Mouse (Mus musculus) liver (tissue): ENCODE data around the gene Loxl3.

Source experiments
- DNase-seq: peaks from one replicate; pipeline ENCODE4 v3.0.0-alpha.2; 2020; ENCODE audit warnings: mixed read lengths

Loxl3 gene

DNA sequence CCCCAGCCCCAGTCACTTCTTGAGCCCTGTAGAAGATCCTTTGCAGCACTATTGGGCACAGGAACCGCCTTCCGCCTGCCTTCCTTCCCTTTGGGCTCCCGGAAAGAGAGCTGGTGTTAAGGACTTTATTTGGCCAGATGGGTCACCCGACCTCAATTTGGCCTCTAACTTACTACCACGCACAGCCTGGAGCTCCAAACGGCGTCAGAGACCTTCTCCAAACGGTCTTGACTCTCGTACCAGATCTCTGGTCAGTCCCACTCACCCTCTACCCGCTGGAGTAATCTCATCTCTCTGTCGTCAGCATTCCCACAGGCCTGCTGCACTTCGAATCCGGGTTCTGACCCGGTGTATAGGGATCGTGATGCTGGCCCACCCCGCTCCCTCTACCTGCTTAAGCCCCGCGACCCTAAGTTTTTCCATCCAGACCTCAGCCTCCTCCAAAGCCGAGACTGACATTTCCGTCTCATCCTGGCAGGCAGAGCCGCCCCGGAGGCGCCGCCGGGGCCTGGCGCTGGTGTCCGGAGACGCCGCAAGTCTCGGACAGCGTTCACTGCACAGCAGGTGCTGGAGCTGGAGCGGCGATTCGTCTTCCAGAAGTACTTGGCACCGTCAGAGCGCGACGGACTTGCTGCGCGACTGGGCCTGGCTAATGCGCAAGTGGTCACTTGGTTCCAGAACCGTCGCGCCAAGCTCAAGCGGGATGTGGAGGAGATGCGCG, 53.4 kb downstream of the Loxl3 start:
- DNase-seq: no peak

DNA sequence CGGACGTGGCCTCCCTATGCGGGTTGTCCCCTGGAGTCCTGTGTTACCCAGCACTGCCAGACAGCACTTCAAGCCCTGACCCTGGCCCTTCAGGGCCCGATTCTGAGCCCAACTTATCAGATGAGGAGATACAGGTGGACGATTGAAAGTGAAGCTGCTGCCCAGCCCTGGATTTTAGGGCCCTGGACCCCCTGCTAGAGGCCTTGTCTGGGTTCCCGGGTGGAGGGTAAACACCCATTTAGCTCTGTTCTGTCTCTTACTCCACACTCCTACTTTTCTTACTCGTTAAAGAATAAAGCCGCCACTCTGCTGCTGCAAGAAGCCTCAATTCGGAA, 53.9 kb downstream of the Loxl3 start:
- no peak for DNase-seq

DNA sequence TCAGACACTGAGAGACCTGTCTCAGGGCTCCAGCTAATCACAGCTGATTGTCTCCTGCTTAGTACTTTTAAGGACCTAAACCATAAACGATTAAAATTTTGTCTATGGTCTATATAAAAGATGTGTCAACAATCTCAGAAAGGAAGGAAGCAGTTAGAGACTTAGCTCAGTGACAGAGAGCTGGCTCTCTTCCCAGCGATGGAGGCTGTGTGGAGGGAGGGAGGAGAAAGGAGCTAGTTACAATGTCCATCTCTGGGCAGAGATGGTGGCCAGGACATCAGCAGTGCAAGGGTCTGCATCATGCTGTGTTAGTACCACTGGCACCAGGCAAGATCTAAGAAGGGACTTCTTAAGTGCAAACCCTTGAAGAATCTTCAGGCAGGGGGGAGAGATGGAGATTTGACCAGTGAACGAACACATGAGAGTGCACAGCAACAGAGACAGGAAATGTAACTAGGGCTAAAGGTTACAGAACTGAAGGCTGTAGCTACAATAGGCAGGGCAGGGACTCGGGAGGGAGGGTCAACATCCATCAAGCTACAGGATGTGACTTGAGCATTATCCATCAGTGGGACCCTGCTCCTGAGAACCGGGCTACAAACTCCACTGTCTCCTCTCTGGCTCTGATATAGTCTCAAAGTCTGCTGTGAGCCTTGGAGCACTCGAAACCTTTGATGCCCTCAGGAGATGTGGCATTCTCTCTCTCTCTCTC, 58.6 kb downstream of the Loxl3 start:
- DNase-seq: no peak

DNA sequence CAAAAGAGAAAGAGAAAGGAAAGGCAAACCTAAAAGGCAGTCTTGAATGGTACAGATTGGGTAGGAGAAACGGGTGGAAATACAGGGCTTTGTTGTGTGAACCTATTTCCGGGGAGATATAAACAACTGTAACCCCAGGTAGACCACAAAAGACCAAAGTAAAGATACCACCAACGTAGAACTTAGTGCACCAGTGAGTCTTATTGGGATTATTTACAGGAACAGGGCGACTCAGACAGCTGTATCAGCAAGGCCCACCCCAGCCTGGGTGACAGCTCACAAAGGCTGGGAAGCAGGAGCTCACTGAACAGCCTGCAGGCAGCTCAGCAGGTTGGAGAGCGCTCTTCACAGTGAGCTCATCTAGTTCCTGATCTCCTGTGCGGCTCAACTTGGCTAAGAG, 62.0 kb downstream of the Loxl3 start:
- DNase-seq: no peak

DNA sequence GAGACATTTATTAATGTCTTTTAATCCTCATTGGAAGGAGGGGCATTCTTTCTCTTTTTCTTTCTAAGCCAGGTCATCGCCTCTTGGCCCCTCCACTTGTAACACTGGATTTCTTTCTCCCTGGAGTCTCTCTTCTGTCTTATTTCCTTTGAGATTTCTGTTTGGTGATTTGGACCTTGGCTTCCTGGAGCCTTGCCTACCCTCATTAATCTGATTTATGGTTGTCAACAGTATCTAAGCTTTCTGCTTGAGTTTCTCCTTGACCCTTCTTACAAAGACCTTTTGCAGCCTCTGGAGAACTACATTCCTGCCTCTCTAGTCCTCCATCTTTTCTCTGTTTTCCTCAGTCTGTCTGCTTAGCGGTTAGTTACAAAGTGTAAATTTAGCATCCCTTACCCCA, 64.4 kb downstream of the Loxl3 start:
- no peak for DNase-seq

DNA sequence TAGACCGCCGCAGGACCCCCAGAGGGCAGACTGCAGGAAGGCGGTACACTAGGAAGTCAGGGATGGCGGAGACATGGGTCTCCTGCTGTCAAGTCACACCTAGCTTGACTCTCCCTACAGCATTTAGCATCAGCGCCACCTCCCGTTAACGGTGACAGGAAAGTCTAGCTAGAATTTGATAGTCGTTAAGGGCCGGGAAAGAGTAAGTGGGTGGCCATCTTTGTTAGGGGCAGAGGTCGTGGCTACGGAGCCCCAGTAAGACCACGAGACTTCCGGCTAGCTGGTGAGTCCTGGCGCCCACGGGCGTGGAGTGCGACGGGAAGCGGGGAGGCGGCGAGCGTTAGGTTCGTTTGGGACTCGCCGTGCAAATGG, 67.3 kb downstream of the Loxl3 start, which contains the start of the genes Ccdc142 and Gm42688:
TSS of gene Ccdc142 (plus strand) at position 286 of the 372 bp plus-strand sequence.
TSS of gene Gm42688 (plus strand) at position 302 of the 372 bp plus-strand sequence.
- DNase-seq: peak; percentile 89

DNA sequence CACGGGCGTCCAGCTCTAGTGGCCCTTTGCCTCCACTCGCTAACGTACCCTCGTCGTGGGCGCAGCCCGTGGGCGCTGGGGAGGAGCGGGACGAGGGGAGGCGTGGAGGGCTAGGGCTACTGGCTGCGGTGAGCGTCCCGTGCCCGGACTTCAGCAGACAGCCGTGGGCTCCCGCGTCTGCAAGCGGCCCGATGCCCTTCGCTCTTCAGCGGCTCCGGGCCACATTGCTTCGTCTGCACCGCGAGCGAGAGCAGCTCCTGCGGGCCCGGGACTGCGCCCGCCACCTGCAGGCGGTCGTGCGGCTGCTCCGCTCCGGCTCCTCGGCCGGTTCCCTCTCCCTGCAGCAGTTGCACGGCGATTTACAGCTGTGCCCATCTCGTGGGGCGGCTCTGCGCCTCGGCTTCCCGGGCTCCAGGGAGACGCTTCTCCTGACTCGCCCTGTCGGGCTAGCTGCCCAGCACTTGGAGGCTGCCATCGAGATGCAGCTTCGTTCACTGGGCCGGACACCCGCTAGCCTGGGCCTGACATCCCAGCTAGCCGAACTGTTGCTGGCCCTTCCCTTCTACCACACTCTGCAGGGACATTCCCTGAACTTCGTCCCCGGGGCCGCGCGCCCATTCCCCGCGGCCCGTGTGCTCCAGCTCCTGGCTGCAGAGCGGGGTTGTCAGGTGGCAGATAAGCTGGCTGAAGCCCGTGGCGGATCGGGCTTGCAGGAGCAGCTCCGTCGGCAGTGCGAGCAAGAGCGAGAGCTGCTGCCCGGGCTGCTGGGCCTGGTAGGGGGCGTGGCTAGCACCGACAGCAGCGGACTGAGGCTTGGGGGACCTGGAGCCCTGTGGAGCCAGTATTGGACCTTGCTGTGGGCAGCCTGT, 67.9 kb downstream of the Loxl3 start:
- peak; percentile 87 for DNase-seq
